Mouse (Mus musculus) lung, postnatal 10 days (tissue): Measurements from ENCODE around the gene Hnrnpa2b1.

Experiments used
- DNase-seq: peaks from one replicate; pipeline ENCODE4 v3.0.0; 2021

Hnrnpa2b1 gene

DNA sequence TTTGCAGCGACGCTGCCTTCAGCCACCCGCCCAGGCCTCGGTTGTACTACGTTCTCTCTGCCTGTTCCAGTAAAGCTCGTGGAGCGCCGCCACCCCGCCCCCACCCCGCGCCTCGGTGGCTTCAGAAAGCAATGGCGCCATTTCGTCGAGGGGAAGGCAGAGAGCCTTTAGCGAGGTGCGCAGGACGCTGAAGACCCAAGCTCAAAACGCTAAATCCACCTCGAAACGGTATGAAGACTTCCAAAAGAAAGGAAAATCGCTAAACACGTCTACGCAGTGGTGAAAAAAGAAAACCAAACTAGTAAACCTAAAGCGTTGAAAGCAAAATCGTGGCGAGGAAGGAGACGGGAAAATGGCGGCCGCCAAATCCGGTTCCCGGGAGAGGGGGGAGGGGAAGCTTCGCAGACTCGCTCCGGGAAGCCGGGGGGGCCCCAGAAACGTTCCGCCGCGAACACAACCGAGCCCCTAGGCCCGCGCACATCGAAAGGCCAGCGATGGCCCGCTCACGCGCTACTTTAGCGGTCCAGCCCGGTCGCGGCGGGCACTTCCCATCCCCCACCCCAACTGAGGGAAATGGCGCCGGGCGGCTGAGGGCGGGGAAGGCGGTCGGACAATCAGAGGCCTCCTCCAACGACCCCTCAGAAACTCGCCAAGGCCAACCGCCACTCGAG is 668 bp downstream of the Hnrnpa2b1 start:
- peak; percentile 80 for DNase-seq

DNA sequence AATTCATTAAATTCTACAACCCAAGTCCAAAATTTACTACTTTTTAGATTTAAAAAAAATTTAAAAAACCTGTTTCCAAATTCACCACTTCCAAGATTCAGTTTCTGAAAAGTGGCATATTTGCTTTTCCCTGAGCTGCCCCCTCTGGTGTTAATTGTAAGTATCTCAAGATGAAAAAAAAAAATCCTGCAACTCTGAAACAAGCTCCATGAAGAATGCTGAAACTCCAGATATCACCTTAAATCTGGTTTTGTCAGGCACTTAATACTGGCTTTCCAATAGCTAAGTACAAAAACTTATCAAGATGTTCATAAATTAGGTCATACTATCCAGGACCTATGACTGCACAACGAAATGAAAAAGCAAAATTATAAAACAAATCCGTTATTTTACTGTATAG is 2.0 kb downstream of the Hnrnpa2b1 start:
- peak; percentile 29 for DNase-seq

DNA sequence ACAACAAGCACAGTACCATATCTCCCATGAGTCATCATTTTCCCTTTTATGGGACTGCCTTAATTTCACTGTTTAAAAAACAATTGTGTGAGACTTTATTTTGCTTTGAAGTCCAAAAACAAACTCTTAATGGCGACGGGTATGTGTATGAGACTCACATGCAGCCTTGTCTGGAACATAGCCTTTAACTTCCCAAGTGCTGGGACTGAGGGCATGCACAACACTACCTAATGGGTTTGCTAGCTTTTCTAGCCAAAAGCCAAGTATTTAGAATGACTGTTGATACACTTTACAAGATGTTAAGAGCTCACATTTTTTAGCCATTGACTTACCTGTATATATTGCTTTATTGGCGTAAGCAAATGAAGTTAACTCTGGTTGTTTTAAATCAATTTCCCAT is 9.3 kb downstream of the Hnrnpa2b1 start:
- no peak for DNase-seq

DNA sequence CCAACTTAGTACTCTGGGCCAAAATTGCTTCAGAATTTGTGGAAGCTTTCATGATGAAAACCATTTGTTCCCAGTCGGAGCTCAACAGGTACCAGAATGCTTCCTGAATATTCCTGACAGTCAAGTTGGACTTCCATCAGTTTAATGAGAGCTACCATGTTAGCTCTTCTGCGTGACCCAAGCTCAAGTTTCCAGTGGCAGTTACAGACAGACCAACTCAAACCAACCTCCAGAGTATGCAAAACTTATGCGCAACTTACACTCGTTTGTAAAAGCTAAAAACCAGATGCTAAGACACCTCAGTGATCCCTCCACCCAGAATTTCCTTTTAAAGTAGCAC is 9.7 kb downstream of the Hnrnpa2b1 start:
- DNase-seq, result no peak

DNA sequence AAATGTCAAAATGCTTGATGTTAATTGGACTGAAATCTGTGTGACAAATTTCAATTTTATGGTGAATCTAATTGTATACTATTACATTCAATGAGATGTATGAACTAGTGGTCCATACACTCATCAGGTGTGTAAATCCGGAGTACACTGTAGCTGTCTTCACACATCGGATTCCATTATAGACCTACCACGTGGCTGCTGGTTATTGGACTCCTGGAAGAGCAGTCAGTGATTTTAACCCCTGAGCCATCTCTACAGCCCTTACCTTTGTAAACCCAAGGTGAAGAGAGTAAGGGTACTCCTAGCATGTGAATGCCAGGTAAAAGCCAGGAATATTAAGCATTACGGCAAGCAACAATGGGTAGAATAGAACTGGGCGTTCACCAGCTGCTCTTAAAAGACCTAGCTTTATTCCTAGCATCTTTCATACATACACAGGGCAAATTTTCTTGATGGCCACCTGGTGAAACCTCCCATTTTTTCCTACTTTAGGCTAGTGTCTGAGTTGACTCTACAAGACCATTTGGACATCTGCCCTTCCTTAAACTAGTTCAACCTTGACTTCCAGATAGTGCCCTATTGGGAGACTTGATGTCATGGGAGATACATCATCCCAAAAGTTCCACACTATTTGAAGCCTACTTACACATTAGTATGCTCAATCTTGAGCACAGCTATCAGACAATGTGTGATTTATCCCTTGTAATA is 10.2 kb downstream of the Hnrnpa2b1 start:
- DNase-seq, result no peak

DNA sequence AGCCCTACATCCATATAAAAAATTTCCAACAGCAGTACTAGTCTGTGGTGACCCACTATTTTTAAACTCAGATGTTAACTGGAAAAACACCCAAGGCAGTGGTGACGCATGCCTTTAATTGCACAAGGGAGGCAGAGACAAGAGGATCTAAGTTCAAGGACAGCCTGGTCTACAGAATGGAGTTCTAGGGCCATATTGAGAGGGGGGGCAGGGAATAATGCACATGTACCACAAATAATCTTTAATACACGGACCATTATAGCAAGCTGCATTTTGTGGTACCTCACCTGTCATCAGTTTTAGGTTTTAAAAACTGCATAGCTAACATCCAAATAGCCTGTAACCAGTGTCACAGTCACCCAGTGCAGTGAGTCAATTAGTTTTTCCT is 10.8 kb downstream of the Hnrnpa2b1 start:
- DNase-seq, result no peak

DNA sequence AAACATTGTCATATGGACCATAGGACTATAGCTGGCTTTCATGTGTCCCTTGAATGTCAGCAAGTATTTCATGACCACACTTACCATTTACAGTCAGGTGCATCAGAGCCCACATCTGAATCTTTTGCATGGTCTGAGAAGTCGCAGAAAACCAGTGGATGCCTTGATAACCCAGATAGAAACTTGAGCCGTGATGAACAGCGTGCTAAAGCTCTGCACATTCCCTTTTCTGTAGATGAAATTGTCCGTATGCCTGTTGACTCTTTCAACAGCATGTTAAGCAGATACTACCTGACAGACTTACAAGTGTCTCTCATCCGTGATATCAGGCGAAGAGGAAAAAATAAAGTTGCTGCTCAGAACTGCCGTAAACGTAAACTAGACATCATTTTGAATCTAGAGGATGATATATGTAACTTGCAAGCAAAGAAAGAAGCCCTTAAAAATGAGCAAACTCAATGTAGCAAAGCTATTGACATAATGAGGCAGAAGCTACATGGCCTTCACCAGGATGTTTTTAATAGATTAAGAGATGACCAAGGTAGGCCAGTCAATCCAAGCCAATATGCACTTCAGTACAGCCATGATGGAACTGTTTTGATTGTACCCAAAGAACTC is 11.8 kb downstream of the Hnrnpa2b1 start:
- no peak for DNase-seq

DNA sequence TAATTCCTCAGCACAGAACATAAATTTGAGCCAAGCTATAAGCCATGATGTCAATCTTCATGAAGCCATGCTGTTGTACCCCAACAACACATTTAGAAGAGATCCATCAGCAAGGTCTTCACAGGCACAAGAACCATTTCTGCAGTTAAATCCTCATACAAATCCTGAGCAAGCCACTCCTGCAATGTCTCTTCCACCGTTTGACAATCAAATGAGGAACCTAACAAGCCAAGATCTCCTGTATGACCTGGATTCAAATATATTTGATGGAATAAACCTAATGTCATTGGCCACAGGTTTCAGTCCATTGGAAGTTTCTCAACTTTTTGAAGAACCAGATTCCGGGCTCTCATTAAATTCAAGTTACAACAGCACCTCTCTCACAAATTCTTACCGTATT is 12.4 kb downstream of the Hnrnpa2b1 start:
- no peak for DNase-seq

DNA sequence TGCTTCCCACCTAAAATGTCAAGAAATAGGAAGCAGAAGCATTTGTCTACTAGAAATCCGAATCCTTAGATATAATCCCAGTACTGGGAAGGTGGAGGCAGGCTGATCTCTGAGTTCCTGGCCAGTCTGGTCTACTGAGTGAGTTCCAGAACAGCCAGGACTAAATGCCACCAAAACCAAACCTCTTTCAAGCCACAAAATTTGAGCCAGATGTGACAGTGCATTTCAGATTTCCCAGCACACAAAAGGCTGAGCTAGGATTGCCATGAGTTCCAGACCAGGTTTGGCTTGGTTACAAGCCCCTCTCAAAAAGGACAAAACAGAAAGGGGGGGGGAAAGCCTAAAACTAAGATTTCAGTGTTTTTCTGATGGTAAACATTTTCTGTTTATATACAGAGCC is 13.5 kb downstream of the Hnrnpa2b1 start:
- no peak for DNase-seq

DNA sequence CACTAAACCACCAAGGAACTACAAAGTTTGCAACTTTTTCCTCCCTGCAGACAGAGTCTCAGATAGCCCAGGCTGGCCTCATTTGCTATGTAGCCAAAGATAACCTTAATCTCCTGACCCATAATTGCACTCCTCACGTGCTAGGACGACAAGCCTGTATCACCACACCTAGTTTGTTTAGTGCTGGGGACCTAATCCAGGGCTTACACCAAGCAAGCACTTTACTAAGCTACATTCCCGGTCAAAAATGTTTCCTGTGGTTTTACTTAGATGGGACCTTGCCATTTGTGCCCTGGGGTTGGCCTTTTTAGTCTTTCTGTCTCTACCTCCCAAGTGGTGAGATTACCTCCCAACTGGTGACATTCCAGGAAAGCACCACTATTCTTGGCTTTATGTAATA is 14.7 kb downstream of the Hnrnpa2b1 start:
- DNase-seq, result no peak

DNA sequence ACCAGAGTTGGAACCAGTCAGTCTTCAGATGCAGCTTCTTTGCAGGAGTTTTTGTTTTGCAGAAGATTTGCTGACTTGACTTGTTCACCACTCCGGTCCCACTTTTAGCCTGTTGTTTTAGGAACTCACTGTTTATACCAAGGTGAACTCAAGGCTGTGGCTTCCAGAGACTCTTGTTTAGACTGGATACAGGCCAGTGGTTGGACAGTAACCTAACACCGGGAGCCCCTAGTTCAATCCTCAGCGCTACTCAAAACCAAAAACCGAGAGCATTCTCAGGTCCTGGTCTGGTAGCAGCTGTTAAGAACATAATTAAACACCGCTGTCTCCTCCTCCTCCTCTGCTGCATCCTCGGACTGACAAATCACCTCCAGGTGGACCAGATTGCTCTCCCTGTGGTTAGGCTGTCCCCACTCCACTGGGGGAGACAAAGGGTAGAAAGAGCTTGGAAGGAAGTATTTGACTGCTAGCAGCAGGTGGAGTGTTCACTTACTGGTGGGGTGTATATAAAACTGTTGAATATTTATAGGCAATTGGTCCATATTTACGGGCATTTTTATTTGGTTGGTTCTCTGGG is 16.7 kb downstream of the Hnrnpa2b1 start:
- no peak for DNase-seq

DNA sequence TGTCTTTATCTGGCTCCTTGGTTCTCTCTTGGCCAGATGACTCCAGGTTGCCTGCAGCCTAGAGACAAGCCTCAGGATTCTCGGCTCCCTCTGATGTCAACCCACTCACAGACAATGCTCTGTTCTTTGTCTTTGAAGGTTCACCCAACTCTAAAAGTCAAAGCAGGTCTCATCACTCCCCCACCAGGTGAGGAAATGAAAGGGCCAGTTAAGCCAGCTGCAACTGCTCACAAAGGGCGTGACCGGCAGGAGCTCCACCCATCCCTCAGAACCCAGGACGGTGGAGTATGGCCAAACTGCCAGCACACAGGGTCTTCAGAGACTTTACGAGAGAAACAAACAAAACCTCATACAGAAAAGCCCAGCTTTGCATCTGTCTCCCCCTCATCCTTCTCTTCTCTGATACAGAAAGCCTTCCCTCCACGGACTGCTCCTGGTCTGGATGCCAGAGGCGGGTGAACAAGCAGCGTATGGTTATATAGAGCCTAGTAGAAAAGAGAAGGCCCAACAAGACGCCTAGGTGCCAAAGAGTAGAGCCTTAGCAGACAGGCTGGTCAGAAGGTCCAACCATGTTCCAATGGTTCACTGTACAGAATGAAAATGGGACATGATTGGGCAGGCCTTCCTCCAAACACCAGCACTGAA is 27.4 kb downstream of the Hnrnpa2b1 start:
- DNase-seq, result no peak

DNA sequence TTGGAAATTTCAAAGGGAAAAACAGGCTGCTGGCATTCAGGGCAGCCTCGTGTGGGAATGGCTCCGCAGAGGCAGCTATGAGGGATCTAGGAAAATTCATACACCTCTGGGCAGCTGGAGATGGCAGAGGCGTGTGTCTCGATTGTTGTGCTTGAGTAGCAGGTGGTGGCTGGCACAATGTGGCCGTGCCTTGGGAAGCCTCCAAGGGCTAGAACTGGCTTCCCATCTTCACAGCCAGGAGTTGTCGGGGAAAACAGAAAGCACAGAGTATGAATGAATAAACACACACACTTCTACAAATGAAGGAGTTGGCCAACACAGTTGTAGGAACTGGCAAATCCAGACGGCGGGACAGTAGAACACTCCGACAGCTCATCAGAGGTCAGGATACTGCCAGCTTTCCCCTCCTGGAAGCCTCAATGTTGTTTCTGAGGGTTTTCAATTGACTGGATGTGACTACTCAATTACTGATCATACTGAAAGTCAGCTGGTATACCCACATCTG is 30.8 kb downstream of the Hnrnpa2b1 start:
- DNase-seq, result no peak

DNA sequence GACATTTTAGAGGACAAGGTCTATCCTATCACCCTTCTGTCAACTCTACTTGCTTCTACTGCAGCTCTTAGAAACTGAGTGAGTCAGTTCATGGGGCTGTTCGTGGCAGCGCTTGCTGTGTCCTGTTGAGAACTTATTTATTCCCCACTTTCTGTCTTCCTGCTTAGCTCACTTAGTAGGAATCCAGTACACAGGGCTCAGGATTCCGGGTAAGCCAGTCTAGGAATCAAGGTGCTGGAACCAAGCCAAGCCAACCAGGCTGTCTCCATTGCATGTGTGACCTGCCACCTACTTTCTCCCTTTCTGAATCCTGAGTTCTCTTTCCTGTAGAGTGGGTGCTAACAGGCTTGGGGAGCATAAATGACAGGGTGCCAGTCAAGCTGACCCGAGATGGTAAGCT is 32.0 kb downstream of the Hnrnpa2b1 start:
- DNase-seq, result peak; percentile 34

DNA sequence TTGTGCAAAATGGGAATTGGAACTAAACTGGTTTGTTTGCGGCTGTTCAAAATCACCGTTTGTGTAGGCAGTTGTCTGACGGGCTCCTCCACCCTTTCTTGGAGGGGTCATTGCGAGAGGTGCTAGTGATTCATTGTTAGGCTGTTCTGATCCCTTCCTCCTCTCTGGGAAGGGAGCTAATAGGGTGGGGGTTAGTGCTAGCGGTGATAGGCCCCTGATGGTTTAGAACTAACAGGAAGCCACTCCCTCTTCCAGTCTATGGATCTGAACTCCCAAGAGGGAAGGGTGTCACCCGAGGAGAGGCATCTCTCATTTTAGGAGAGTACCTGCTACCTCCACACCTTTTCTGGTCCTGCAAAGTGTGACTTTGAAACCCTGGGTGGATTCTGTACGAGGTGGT is 35.4 kb downstream of the Hnrnpa2b1 start:
- DNase-seq, result no peak

DNA sequence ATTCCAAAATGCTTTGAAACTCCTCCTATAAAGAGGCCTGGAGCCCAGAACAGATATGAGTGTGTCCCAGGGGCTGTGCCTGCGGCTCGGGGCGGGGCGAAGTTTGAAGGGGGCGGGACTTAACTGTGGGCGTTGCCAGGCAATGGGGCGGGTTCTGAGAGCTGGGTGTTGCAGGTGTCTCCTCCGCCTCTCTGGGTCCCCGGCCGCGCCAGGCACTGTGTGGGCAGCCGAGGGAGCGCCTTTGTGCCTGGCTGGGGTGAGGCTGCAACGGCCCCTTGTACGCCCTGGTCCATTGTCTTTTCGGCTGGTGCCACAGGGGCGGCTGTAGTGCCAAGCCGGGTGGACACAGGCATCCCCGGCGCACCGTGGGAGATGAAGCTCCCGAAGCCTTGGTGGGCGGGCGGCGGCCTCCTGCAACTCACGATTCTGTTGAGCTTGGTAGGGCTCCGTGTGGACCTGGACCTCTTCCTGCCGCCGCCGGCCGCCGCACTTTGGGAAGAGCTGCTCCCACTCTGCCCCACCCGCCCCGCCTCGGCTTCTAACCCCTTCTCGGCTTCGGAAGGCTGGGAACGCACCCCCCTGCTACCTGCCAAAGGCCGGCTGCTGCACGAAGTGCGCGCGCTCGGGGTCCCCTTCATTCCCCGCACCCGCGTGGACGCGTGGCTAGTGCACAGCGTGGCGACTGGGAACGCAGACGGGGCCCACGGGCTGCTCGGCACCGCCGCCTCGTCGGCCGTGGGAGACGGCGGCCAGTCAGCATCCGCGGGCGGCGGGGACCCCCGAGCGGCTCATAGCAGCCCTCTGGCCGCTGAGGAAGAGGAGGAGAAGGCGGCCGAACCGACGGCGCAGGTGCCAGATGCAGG is 36.9 kb downstream of the Hnrnpa2b1 start, which contains the start of gene Nfe2l3:
Nfe2l3 (plus strand) TSS at position 136 of the 863 bp plus-strand sequence.
- peak; percentile 68 for DNase-seq

DNA sequence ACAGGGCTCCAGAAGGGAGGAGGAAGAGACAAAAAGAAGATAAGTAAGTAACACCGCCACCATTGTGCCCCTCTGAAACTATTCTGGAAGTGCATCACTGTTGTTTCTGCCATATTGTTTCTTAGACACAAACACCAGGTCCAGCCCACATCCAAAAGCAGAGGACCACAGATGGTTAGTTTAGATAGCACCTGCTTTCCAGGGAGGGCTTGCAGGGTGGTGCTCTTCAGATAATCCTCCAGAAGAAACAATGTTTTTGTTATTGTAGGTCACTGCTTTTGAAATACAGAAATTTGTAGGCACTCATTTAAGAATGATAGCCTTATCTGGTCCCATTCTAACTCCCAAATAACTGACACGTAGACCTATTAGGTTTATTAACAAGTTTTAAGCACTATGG is 45.2 kb downstream of the Hnrnpa2b1 start:
- DNase-seq, result no peak

DNA sequence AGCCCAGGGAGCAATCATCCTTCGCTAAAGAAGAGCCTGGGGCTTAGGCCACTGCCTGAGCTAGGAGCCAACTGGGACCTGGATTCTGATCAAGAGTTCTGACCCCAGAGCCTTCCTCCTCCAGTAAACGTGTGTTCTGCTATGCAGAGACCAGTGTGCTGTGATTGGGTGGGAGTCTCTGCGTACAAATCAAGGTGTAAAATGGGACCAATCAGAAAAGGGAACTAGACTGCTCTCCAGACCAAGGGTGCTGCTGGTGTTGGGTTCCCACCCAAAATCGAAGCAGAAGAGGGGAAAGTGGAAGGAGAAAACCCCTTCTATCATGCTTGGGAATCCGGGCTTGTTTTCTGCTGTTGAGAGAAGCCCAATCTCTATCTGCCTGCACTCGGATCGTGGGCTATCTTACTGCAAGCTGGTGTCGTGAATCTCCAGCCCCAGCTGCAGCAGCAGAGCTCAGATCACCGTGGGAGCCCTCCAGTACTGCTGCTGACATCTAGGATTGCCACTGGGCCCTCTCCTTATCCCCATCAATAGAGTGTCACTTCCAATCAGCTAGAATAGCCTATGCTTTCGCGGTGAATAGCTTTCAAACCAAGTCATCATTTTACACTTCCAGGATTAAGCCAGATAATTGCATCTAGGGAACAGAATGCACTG is 46.1 kb downstream of the Hnrnpa2b1 start:
- DNase-seq, result no peak

DNA sequence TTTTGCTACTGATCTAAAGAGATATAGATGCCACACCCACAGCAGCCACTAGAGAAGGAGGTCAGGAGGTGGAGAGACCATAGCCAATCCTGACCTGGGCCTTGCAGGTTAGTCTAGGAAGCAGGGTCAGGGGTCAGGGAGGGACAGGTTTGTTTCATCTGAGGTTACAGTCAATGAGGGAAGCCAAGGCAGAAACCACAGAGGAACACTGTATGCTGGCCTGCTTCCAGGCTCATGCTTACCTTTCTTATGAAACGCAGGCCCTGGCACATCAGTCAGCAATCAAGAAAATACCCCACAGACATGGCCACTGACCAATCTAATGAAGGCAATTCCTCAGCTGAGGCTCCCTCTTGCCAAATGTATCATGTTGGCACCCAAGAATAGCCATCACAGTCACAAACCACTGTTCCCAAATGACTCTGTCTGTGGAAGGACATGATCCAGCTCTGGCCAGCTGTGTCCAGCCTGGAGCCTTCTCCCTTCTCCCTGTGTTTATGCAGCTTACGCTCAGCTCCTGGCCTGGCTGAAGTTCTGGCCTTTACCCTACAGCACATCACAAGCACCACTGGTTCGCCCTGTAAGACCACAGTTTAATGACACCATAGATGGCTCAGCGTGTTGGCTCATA is 52.3 kb downstream of the Hnrnpa2b1 start:
- DNase-seq, result peak; percentile 24

DNA sequence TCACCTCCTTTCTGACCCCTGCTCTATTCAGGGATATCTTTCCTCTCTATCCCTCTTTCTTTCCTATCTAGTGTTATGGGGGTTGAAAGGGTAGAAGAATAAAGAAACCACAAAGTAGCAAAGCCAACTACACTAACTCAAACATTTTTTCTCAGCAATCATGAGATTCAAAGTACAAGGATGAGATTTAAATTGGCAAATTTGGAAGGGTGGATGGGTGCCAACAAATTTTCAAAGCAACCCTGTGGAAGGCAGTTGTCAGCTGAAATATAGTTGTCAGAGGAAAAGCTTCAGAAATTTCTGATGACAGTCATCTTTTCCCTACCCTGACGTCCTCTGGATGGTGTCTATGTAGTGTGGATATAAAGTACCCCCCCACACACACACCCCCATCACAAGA is 53.3 kb downstream of the Hnrnpa2b1 start:
- peak; percentile 44 for DNase-seq
